Mouse (Mus musculus) embryo, embryonic 11 days (tissue): ENCODE measurements around the gene Rps23.
A peak's percentile ranks its signal among the peaks of the same experiment; 100 is the strongest.

Experiments used
- DNase-seq: peaks from one replicate; pipeline ENCODE4 v3.0.0-alpha.2; 2015

Rps23 gene

GRCm38 (mm10) chr13:90935852-90936251 is 13.1 kb downstream of the Rps23 start:
- no peak for DNase-seq

GRCm38 (mm10) chr13:90939192-90939591 is 16.4 kb downstream of the Rps23 start:
- DNase-seq = no peak

GRCm38 (mm10) chr13:90939600-90939999 is 16.8 kb downstream of the Rps23 start:
- DNase-seq = no peak

- DNase-seq = no peak
Measured at GRCm38 (mm10) chr13:90958894-90959293, 36.1 kb downstream of the Rps23 start.

GRCm38 (mm10) chr13:90960591-90960990 is 37.8 kb downstream of the Rps23 start:
- DNase-seq = no peak

GRCm38 (mm10) chr13:90962836-90963760 is 40.3 kb downstream of the Rps23 start:
- DNase-seq = no peak

GRCm38 (mm10) chr13:90964511-90964910 is 41.8 kb downstream of the Rps23 start:
- DNase-seq = no peak

GRCm38 (mm10) chr13:90965996-90966395 is 43.2 kb downstream of the Rps23 start:
- no peak for DNase-seq

- peak; percentile 85 for DNase-seq
Measured at GRCm38 (mm10) chr13:90967422-90967821, 44.7 kb downstream of the Rps23 start.

- no peak for DNase-seq
Measured at GRCm38 (mm10) chr13:90968940-90969339, 46.2 kb downstream of the Rps23 start.

GRCm38 (mm10) chr13:90970259-90971017 is 47.7 kb downstream of the Rps23 start:
- DNase-seq = no peak

- DNase-seq = no peak
Measured at GRCm38 (mm10) chr13:90973409-90973808, 50.7 kb downstream of the Rps23 start.
